Mouse (Mus musculus) limb, embryonic 10.5 days (tissue): ENCODE data around the gene Ccdc191. TPM values are rescaled to one million over a fixed set of nuclear protein-coding genes. Genes with fewer than 3 reads are reported as not detected.

Experiments used
- DNase-seq: peaks from one replicate; pipeline ENCODE4 v3.0.0-alpha.2; 2017; ENCODE audit warnings: low spot score
- H3K27ac ChIP-seq: fragments of 300-500 bp; sonication (generic); 2 replicates; pipeline ENCODE4 v1.5.1; 2016; ENCODE audit warnings: mild to moderate bottlenecking
- H3K27me3 ChIP-seq: fragments of 300-500 bp; sonication (generic); 2 replicates; pipeline ENCODE4 v1.6.1; 2016; ENCODE audit warnings: low read depth, mild to moderate bottlenecking; ENCODE audit not compliant: poor library complexity, severe bottlenecking
- H3K36me3 ChIP-seq: fragments of 300-500 bp; sonication (generic); 2 replicates; pipeline ENCODE4 v1.6.1; 2016; ENCODE audit warnings: mild to moderate bottlenecking, moderate library complexity
- H3K4me1 ChIP-seq: fragments of 300-500 bp; sonication (generic); 2 replicates; pipeline ENCODE4 v1.6.1; 2016
- H3K4me3 ChIP-seq: fragments of 300-500 bp; sonication (generic); 2 replicates; pipeline ENCODE4 v1.5.1; 2016; ENCODE audit warnings: mild to moderate bottlenecking, moderate library complexity
- H3K9me3 ChIP-seq: fragments of 300-500 bp; sonication (generic); replicated peaks from 2 replicates; pipeline ENCODE4 v1.6.1; 2016; ENCODE audit warnings: mild to moderate bottlenecking
- WGBS: fragments of 180-500 bp; shearing (Covaris S2); methylation state at CpG from one replicate; pipeline ENCODE4 v1.1.7; 2016; 5-methylcytosine and 5-hydroxymethylcytosine counted together
- polyA plus RNA-seq: library from polyadenylated mRNA; unstranded; fragments of >200 nt; fragmentation: Nextera tagmentation; extraction: Ambion mirVana; gene quantifications from 2 replicates; pipeline ENCODE4 v1.2.1, GENCODE M21; 2016

Ccdc191 gene
- 13.9 and 14.8 TPM in 2 replicates for polyA plus RNA-seq

GRCm38 (mm10) chr16:43889208-43890004, at the start of gene Ccdc191:
Gene Ccdc191 (plus strand): TSS chr16:43889800.
- Histone ChIP-seq H3K27me3 (no peaks in the 10 kb centered on the region), H3K36me3 (0 out of 2 replicates have a peak, but pooled peaks cover 4% of the 10 kb centered on the region), H3K27ac (peak within 1 kb of the TSS; percentile 91), H3K4me1 (peaks cover 13% of the 10 kb centered on the region), H3K4me3 (peak within 1 kb of the TSS; percentile 62), H3K9me3 (no peaks in the 10 kb centered on the region)
- DNase-seq, result peak; percentile 98
- WGBS, result under 1% methylated on average over 33 of the region's 33 CpGs

- no peaks in the 10 kb centered on the region for H3K4me1 ChIP-seq
- no peaks in the 10 kb centered on the region for H3K27me3 ChIP-seq
- no peak overlapping the region for H3K4me3 ChIP-seq
- DNase-seq, result no peak
- no peaks in the 10 kb centered on the region for H3K36me3 ChIP-seq
- H3K27ac ChIP-seq, result no peak overlapping the region
- WGBS, result 86% methylated on average over 1 of the region's 1 CpGs
- H3K9me3 ChIP-seq, result no peaks in the 10 kb centered on the region
Observed at GRCm38 (mm10) chr16:43841236-43841635, 48.4 kb upstream of the Ccdc191 start.

GRCm38 (mm10) chr16:43849839-43850238, 39.8 kb upstream of the Ccdc191 start:
- no peak for DNase-seq
- no peaks in the 10 kb centered on the region for H3K4me1 ChIP-seq
- H3K36me3 ChIP-seq, result no peaks in the 10 kb centered on the region
- H3K9me3 ChIP-seq, result no peaks in the 10 kb centered on the region
- H3K4me3 ChIP-seq, result no peak overlapping the region
- H3K27ac ChIP-seq, result no peak overlapping the region
- H3K27me3 ChIP-seq, result no peaks in the 10 kb centered on the region
- WGBS, result 78% methylated on average over 1 of the region's 1 CpGs

GRCm38 (mm10) chr16:43858941-43859476, 30.6 kb upstream of the Ccdc191 start:
- Histone ChIP-seq H3K4me1 (no peaks in the 10 kb centered on the region), H3K27ac (no peak overlapping the region)
- 90% methylated on average over 5 of the region's 5 CpGs for WGBS

GRCm38 (mm10) chr16:43860624-43861023, 29.0 kb upstream of the Ccdc191 start:
- no peaks in the 10 kb centered on the region for H3K27me3 ChIP-seq
- H3K4me3 ChIP-seq, result no peak overlapping the region
- H3K36me3 ChIP-seq, result peaks cover 32% of the 10 kb centered on the region
- no peaks in the 10 kb centered on the region for H3K4me1 ChIP-seq
- H3K9me3 ChIP-seq, result no peaks in the 10 kb centered on the region
- 84% methylated on average over 6 of the region's 6 CpGs for WGBS
- DNase-seq, result no peak
- no peak overlapping the region for H3K27ac ChIP-seq

More at GRCm38 (mm10) chr16:43858941-43859476, 30.6 kb upstream of the Ccdc191 start:
- Histone ChIP-seq H3K36me3 (peaks cover 27% of the 10 kb centered on the region), H3K27me3 (no peaks in the 10 kb centered on the region), H3K4me3 (no peak overlapping the region), H3K9me3 (no peaks in the 10 kb centered on the region)
- DNase-seq, result no peak

GRCm38 (mm10) chr16:43869805-43870204, 19.8 kb upstream of the Ccdc191 start:
- H3K27me3 ChIP-seq, result no peaks in the 10 kb centered on the region
- H3K4me3 ChIP-seq, result no peak overlapping the region
- peaks cover 71% of the 10 kb centered on the region for H3K36me3 ChIP-seq
- no peaks in the 10 kb centered on the region for H3K9me3 ChIP-seq
- no peak for DNase-seq
- no peak overlapping the region for H3K27ac ChIP-seq
- no peaks in the 10 kb centered on the region for H3K4me1 ChIP-seq

GRCm38 (mm10) chr16:43871419-43871818, 18.2 kb upstream of the Ccdc191 start:
- peaks cover 84% of the 10 kb centered on the region for H3K36me3 ChIP-seq
- no peak for DNase-seq
- H3K4me3 ChIP-seq, result no peak overlapping the region
- 90% methylated on average over 7 of the region's 7 CpGs for WGBS
- no peaks in the 10 kb centered on the region for H3K27me3 ChIP-seq
- no peaks in the 10 kb centered on the region for H3K4me1 ChIP-seq
- no peaks in the 10 kb centered on the region for H3K9me3 ChIP-seq
- no peak overlapping the region for H3K27ac ChIP-seq

- H3K9me3 ChIP-seq, result no peaks in the 10 kb centered on the region
- H3K4me3 ChIP-seq, result no peak overlapping the region
- no peak for DNase-seq
- 90% methylated on average over 6 of the region's 6 CpGs for WGBS
- no peak overlapping the region for H3K27ac ChIP-seq
- H3K36me3 ChIP-seq, result peaks cover 56% of the 10 kb centered on the region
- no peaks in the 10 kb centered on the region for H3K4me1 ChIP-seq
- no peaks in the 10 kb centered on the region for H3K27me3 ChIP-seq
Observed at GRCm38 (mm10) chr16:43879769-43880168, 9.8 kb upstream of the Ccdc191 start.

GRCm38 (mm10) chr16:43881636-43882035, 8.0 kb upstream of the Ccdc191 start:
- 70% methylated on average over 3 of the region's 3 CpGs for WGBS
- H3K27ac ChIP-seq, result no peak overlapping the region
- no peaks in the 10 kb centered on the region for H3K27me3 ChIP-seq
- no peak overlapping the region for H3K4me3 ChIP-seq
- no peaks in the 10 kb centered on the region for H3K4me1 ChIP-seq
- H3K36me3 ChIP-seq, result peaks cover 42% of the 10 kb centered on the region
- no peaks in the 10 kb centered on the region for H3K9me3 ChIP-seq
- DNase-seq, result no peak

GRCm38 (mm10) chr16:43882329-43882728, 7.3 kb upstream of the Ccdc191 start:
- Histone ChIP-seq H3K27ac (no peak overlapping the region), H3K27me3 (no peaks in the 10 kb centered on the region), H3K36me3 (peaks cover 37% of the 10 kb centered on the region), H3K9me3 (no peaks in the 10 kb centered on the region), H3K4me3 (no peak overlapping the region), H3K4me1 (no peaks in the 10 kb centered on the region)
- WGBS, result 86% methylated on average over 2 of the region's 2 CpGs
- no peak for DNase-seq

- Histone ChIP-seq H3K27me3 (no peaks in the 10 kb centered on the region), H3K9me3 (no peaks in the 10 kb centered on the region), H3K27ac (peak overlapping the region; percentile 91), H3K4me3 (peak overlapping the region; percentile 62), H3K4me1 (peaks cover 13% of the 10 kb centered on the region), H3K36me3 (0 out of 2 replicates have a peak, but pooled peaks cover 4% of the 10 kb centered on the region)
- no peak for DNase-seq
- WGBS, result 0% methylated on average over 9 of the region's 9 CpGs
Observed at GRCm38 (mm10) chr16:43890005-43890336, 371 bp downstream of the Ccdc191 start.

- 87% methylated on average over 4 of the region's 4 CpGs for WGBS
- H3K27me3 ChIP-seq, result no peaks in the 10 kb centered on the region
- 0 out of 2 replicates have a peak, but pooled peaks cover 4% of the 10 kb centered on the region for H3K36me3 ChIP-seq
- peak overlapping the region; percentile 62 for H3K4me3 ChIP-seq
- H3K27ac ChIP-seq, result no peak overlapping the region
- peaks cover 13% of the 10 kb centered on the region for H3K4me1 ChIP-seq
- no peaks in the 10 kb centered on the region for H3K9me3 ChIP-seq
- DNase-seq, result no peak
Observed at GRCm38 (mm10) chr16:43890747-43891336, 1.2 kb downstream of the Ccdc191 start.

- H3K4me3 ChIP-seq, result no peak overlapping the region
- peaks cover 6% of the 10 kb centered on the region; the same call in 1 of the 2 replicates for H3K4me1 ChIP-seq
- WGBS, result 87% methylated on average over 8 of the region's 8 CpGs
- H3K27me3 ChIP-seq, result no peaks in the 10 kb centered on the region
- no peak for DNase-seq
- no peaks in the 10 kb centered on the region for H3K9me3 ChIP-seq
- H3K27ac ChIP-seq, result no peak overlapping the region
- H3K36me3 ChIP-seq, result no peaks in the 10 kb centered on the region
Observed at GRCm38 (mm10) chr16:43894501-43894900, 4.9 kb downstream of the Ccdc191 start.
